Mouse (Mus musculus): ENCODE measurements around the gene Zscan18. TPM values are rescaled to one million over a fixed set of nuclear protein-coding genes. Genes with fewer than 3 reads are reported as not detected.

Zscan18 gene
- total RNA-seq, 1 experiment from 2014 or later: 0.19 TPM

- ATAC-seq (replicated peaks; ENCODE audit: insufficient number of reproducible peaks, low FRiP score, low TSS enrichment, poor library complexity, severe bottlenecking): no peak
Measured at GRCm38 (mm10) chr7:12749431-12750198, 53.8 kb downstream of the Zscan18 start.

GRCm38 (mm10) chr7:12734904-12735303 lies 68.5 kb downstream of the Zscan18 start, which contains the start of gene Vmn2r56:
Vmn2r56 (minus strand) TSS chr7:12735004.
- no peak for ATAC-seq (replicated peaks; ENCODE audit: insufficient number of reproducible peaks, low FRiP score, low TSS enrichment, poor library complexity, severe bottlenecking)

Other genes with a start within 250 kb of the Zscan18 start
- 0.11 TPM in 1 of 3 replicates, not detected in the others for gene Vmn2r53, start 194.8 kb downstream of the Zscan18 start, total RNA-seq (2017)
- gene Vmn2r54, start 163.3 kb downstream of the Zscan18 start, total RNA-seq (2017): not detected in 3 replicates
- gene Vmn2r55, start 118.6 kb downstream of the Zscan18 start, total RNA-seq (2017): not detected in 3 replicates
- not detected in 3 replicates for gene Vmn2r56, start 68.6 kb downstream of the Zscan18 start, total RNA-seq (2017)
- gene Zfp329, start 15.2 kb upstream of the Zscan18 start, total RNA-seq (2017): 10.1 to 23.3 TPM (median 10.4 TPM) in 3 replicates
- 95.8 to 106 TPM (median 102 TPM) in 3 replicates for gene Zfp110, start 31.1 kb upstream of the Zscan18 start, total RNA-seq (2017)
- 1.6 to 4.2 TPM (median 2.4 TPM) in 3 replicates for gene Zfp128, start 77.5 kb upstream of the Zscan18 start, total RNA-seq (2017)
- gene Zscan22, start 94.2 kb upstream of the Zscan18 start, total RNA-seq (2017): 0.75 to 3.9 TPM in 2 of 3 replicates, not detected in the other
- gene Rps5, start 118.7 kb upstream of the Zscan18 start, total RNA-seq (2017): 534 to 585 TPM (median 572 TPM) in 3 replicates
- 0.53 TPM in 1 of 3 replicates, not detected in the others for gene Rnf225, start 123.8 kb upstream of the Zscan18 start, total RNA-seq (2017)
- gene Zfp324, start 162.2 kb upstream of the Zscan18 start, total RNA-seq (2017): 0.96 to 4.5 TPM (median 1.9 TPM) in 3 replicates
- 0.43 to 1.3 TPM (median 1.0 TPM) in 3 replicates for gene Zfp446, start 174.2 kb upstream of the Zscan18 start, total RNA-seq (2017)
- 1.6 TPM in 1 of 3 replicates, not detected in the others for gene Slc27a5, start 194.6 kb upstream of the Zscan18 start, total RNA-seq (2017)
- gene Trim28, start 195.5 kb upstream of the Zscan18 start, total RNA-seq (2017): 150 to 169 TPM (median 158 TPM) in 3 replicates
- 3.6 to 5.7 TPM (median 3.8 TPM) in 3 replicates for gene Zbtb45, start 206.4 kb upstream of the Zscan18 start, total RNA-seq (2017)
- 277 to 386 TPM (median 313 TPM) in 3 replicates for gene Chmp2a, start 231.2 kb upstream of the Zscan18 start, total RNA-seq (2017)
- gene Ube2m, start 234.6 kb upstream of the Zscan18 start, total RNA-seq (2017): 44.8 to 67.8 TPM (median 54.9 TPM) in 3 replicates

Measured in monocyte, adult 5-6 weeks (primary cell).